Mouse (Mus musculus) ES-Bruce4 (cell line): ENCODE measurements around the gene Ramp2.

Experiments
- CTCF ChIP-seq: IDR thresholded peaks from one replicate; pipeline ENCODE4 v1.8.1; 2011; ENCODE audit warnings: low read depth, low read length
- POLR2A ChIP-seq: IDR thresholded peaks from one replicate; pipeline ENCODE4 v1.8.1; 2011; ENCODE audit warnings: low read length; ENCODE audit not compliant: insufficient read depth

- TF ChIP-seq POLR2A (no peak), CTCF (no peak)
Observed at GRCm38 (mm10) chr11:101255826-101256775, 10.3 kb downstream of the Ramp2 start.
